ENCODE assay signal across 9 mouse cellular contexts in genomic region chr13:37944306-37944705, GRCm38 (mm10). TPM values are rescaled to one million over a fixed set of nuclear protein-coding genes. Genes with fewer than 3 reads are reported as not detected.
DNase-seq lines count a peak whose midpoint lies in the region; ATAC-seq and TF ChIP-seq lines count a peak whose summit lies in the region.
"Had no signal": no experiment of that assay in that cellular context is flagged by ENCODE, and none has a peak within 500 bp of the region (broad histone marks: within the 10 kb centered on the region; RNA-seq: fewer than 3 reads in every experiment).

No protein-coding gene starts in this region.

- no peak for ATAC-seq in heart, embryonic 11.5 days (replicated peaks; ENCODE audit: insufficient number of reproducible peaks, low FRiP score, low TSS enrichment)
- no peak for ATAC-seq in erythroblast, adult 5-6 weeks (replicated peaks; ENCODE audit: low FRiP score, poor library complexity, severe bottlenecking)

- intact Hi-C loops in heart, adult 2 months (cut with DNase I): loop anchor here (1.0 to 5.0 kb wide), 5 partner anchors 114 to 511 kb away; no protein-coding TSS in a partner anchor

- no peaks in the 10 kb centered on the region for H3K27me3 ChIP-seq in heart, adult 2 months (ENCODE audit: control insufficient read depth, insufficient read depth, low read length)
- H3K27me3 ChIP-seq in heart, embryonic 11.5 days (ENCODE audit: control insufficient read depth, insufficient read depth, low read length): no peaks in the 10 kb centered on the region
- H3K27me3 ChIP-seq: limb, embryonic 13.5 days had no signal

- H3K79me2 ChIP-seq in heart, adult 2 months (replicated peaks; ENCODE audit: control insufficient read depth, insufficient read depth, low read length): no peaks in the 10 kb centered on the region

- peak overlapping the region; percentile 16; the same call in 1 of the 2 replicates for H3K27ac ChIP-seq in heart, adult 2 months
- H3K27ac ChIP-seq in heart, embryonic 11.5 days (ENCODE audit: low read depth, low read length): no peak overlapping the region
- H3K27ac ChIP-seq: limb, embryonic 13.5 days had no signal

- WGBS in heart, adult 2 months: 55% methylated on average over 1 of the region's 1 CpGs
- 67% methylated on average over 1 of the region's 1 CpGs for WGBS in heart, embryonic 11.5 days (ENCODE audit: insufficient replicate concordance)

- TF ChIP-seq CTCF in heart, adult 2 months (IDR thresholded peaks at IDR 0.05): peak; percentile 92

- H3K4me1 ChIP-seq in heart, adult 2 months (ENCODE audit: control insufficient read depth, insufficient read depth, low read length): peaks cover 9% of the 10 kb centered on the region
- peaks cover 6% of the 10 kb centered on the region; the same call in 1 of the 2 replicates for H3K4me1 ChIP-seq in heart, embryonic 11.5 days (ENCODE audit: control insufficient read depth, insufficient read depth, low read length)

- H3K36me3 ChIP-seq in heart, adult 2 months (ENCODE audit: control insufficient read depth, insufficient read depth, low read length): peaks cover 11% of the 10 kb centered on the region
- peaks cover 10% of the 10 kb centered on the region for H3K36me3 ChIP-seq in heart, embryonic 11.5 days (ENCODE audit: control insufficient read depth, insufficient read depth, low read length)

- no peak overlapping the region for H3K4me3 ChIP-seq in heart, adult 2 months
- no peak overlapping the region for H3K4me3 ChIP-seq in heart, embryonic 11.5 days (ENCODE audit: low read depth, low read length)
- H3K4me3 ChIP-seq: limb, embryonic 13.5 days had no signal

- TF ChIP-seq EP300 in heart, adult 2 months (IDR thresholded peaks at IDR 0.05; ENCODE audit: insufficient read depth, low read depth, low read length): 0 out of 2 replicates have a peak, but pooled peaks have one; percentile 14

- H3K9ac ChIP-seq in heart, adult 2 months (ENCODE audit: low read depth, low read length): no peak overlapping the region
- no peak overlapping the region for H3K9ac ChIP-seq in heart, embryonic 11.5 days (ENCODE audit: low read depth, low read length)
- H3K9ac ChIP-seq: limb, embryonic 13.5 days had no signal

- no peak overlapping the region for H3K4me2 ChIP-seq in heart, embryonic 11.5 days
- H3K4me2 ChIP-seq: limb, embryonic 13.5 days had no signal

- DNase-seq in heart, adult 2 months: no peak
- DNase-seq in CD4-positive helper T cell, adult 2 months (ENCODE audit: low read depth, low spot score): peak; percentile 34
- peak; percentile 36 for DNase-seq in c-Kit-positive CD71-positive TER-119-positive erythroid progenitor cells, embryonic 14.5 days (ENCODE audit: low spot score)
- DNase-seq in kidney, postnatal 25 days: peak; percentile 65 to 68
- DNase-seq in yolk sac, embryonic 10.5 days (ENCODE audit: low spot score): no peak
- no peak for DNase-seq in right cerebral cortex, postnatal 14 days

- TF ChIP-seq POLR2A in heart, adult 2 months (IDR thresholded peaks at IDR 0.05; ENCODE audit: insufficient read depth, low read depth, low read length): no peak

- H3K9me3 ChIP-seq in heart, embryonic 11.5 days (replicated peaks; ENCODE audit: control insufficient read depth, low read length): no peaks in the 10 kb centered on the region
- H3K9me3 ChIP-seq: limb, embryonic 13.5 days had no signal

RNA-seq across cellular contexts. Expression of gene Ssr1, which starts 49.7 kb away (rescaled TPM):
- 10 to 100 TPM; 41.7 to 44.9 TPM for total RNA-seq in heart, adult 2 months (2021)
- polyA plus RNA-seq in heart, adult 2 months (2012; rRNA removed): 10.0 and 17.2 TPM in 2 replicates
- polyA plus RNA-seq in heart, embryonic 11.5 days (2014; fragmentation: Nextera tagmentation; extraction: Ambion mirVana): 100 and 126 TPM in 2 replicates
- 37.0 and 44.4 TPM in 2 replicates for total RNA-seq in erythroblast, adult 5-6 weeks (2015; ENCODE audit: low replicate concordance)
- 37.4 and 46.7 TPM in 2 replicates for total RNA-seq in erythroblast, adult 5-6 weeks (2017; ENCODE audit: low replicate concordance)

Comparison
In these comparisons a context has a peak if more than half of its experiments do, and no peak if none do; other contexts are left out.
1. DNase-seq: peak in CD4-positive helper T cell, adult 2 months (single experiment), c-Kit-positive CD71-positive TER-119-positive erythroid progenitor cells, embryonic 14.5 days (single experiment) and kidney, postnatal 25 days (2 of 2); none in heart, adult 2 months (0 of 2), yolk sac, embryonic 10.5 days (single experiment) and right cerebral cortex, postnatal 14 days (single experiment).